Mouse (Mus musculus) embryonic fibroblast, embryonic 13.5 days (primary cell): Measurements from ENCODE around the gene Cntnap2.

Experiments
- CTCF ChIP-seq: IDR thresholded peaks from 2 replicates; pipeline ENCODE4 v1.5.1; 2011; ENCODE audit warnings: mild to moderate bottlenecking, control low read depth, low read length, moderate library complexity, borderline replicate concordance; ENCODE audit not compliant: insufficient read depth
- POLR2A ChIP-seq: IDR thresholded peaks from 2 replicates; pipeline ENCODE4 v1.6.1; 2011; ENCODE audit warnings: low read depth, mild to moderate bottlenecking, control low read depth, low read length, moderate library complexity

- TF ChIP-seq POLR2A = no peak
- no peak for TF ChIP-seq CTCF
Observed at GRCm38 (mm10) chr6:46143189-46143841, 1084.2 kb downstream of the Cntnap2 start.
